Mouse (Mus musculus): Measurements from ENCODE around the gene Itk.

GRCm38 (mm10) chr11:46372331-46372953 lies 16.9 kb downstream of the Itk start:
- no peak for TF ChIP-seq CTCF (IDR thresholded peaks at IDR 0.05; ENCODE audit: low read depth, low read length)
- TF ChIP-seq POLR2A (IDR thresholded peaks at IDR 0.05; ENCODE audit: borderline replicate concordance, low read depth, low read length), result no peak

All from bone marrow macrophage, adult 2 months (primary cell).